Mouse (Mus musculus) ES-Bruce4 (cell line): Measurements from ENCODE around the gene Podn.
"Not testable (repeated sequence)": the region's sequence is repeated elsewhere in the genome, so short reads cannot be mapped to it uniquely, and the experiment has no call there.

Source experiments
- CTCF ChIP-seq: IDR thresholded peaks from one replicate; pipeline ENCODE4 v1.8.1; 2011; ENCODE audit warnings: low read depth, low read length
- EP300 ChIP-seq: IDR thresholded peaks from 2 replicates; pipeline ENCODE4 v1.6.1; 2011; ENCODE audit warnings: low read depth, low read length; ENCODE audit not compliant: insufficient read depth
- POLR2A ChIP-seq: IDR thresholded peaks from one replicate; pipeline ENCODE4 v1.8.1; 2011; ENCODE audit warnings: low read length; ENCODE audit not compliant: insufficient read depth

DNA sequence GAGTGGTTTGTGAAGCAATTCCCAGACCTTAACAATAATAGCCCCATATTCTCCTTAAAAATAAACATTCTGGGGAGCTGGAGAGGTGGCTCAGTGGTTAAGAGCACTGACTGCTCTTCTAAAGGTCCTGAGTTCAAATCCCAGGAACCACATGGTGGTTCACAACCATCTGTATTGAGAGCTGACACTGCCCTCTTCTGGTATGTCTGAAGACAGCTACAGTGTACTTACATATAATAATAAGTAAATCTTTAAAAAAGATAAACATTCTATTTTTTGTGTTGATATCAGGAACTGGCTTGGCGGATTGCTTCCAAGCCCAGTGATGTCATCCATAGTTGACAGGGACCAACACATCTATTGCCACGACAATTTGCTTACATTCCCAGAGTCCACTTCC is 46.9 kb upstream of the Podn start:
- not testable (repeated sequence) for TF ChIP-seq CTCF, EP300, POLR2A
